Comparison of ENCODE assay signal across 9 mouse cellular contexts in genomic region chr4:130794771-130795170, GRCm38 (mm10). TPM values are rescaled to one million over a fixed set of nuclear protein-coding genes. Genes with fewer than 3 reads are reported as not detected.
DNase-seq lines count a peak whose midpoint lies in the region; ATAC-seq and TF ChIP-seq lines count a peak whose summit lies in the region.
"Had no signal": no experiment of that assay in that cellular context is flagged by ENCODE, and none has a peak within 500 bp of the region (broad histone marks: within the 10 kb centered on the region; RNA-seq: fewer than 3 reads in every experiment).

No protein-coding gene starts in this region.

- no peaks in the 10 kb centered on the region for H3K27me3 ChIP-seq in forebrain, embryonic 15.5 days
- H3K27me3 ChIP-seq in hindbrain, embryonic 16.5 days (replicated peaks; ENCODE audit: control insufficient read depth, insufficient read depth, low read length) = no peaks in the 10 kb centered on the region
- H3K27me3 ChIP-seq in neural tube, embryonic 14.5 days (ENCODE audit: control insufficient read depth, insufficient read depth, low read length) = no peaks in the 10 kb centered on the region

- no peak for DNase-seq in left cerebral cortex, adult 2 months (ENCODE audit: extremely low spot score in 1 of 2, low spot score in 2 of 2)
- DNase-seq in left cerebral cortex, postnatal 36 days (ENCODE audit: low spot score in 2 of 2) = no peak
- DNase-seq in embryo, embryonic 9.5 days (ENCODE audit: extremely low spot score) = no peak
- DNase-seq in kidney, adult 9 months = no peak
- DNase-seq: adrenal gland, postnatal 10 days; cerebellum, postnatal 36 days had no signal

- peak overlapping the region; percentile 38 for H3K4me2 ChIP-seq in forebrain, embryonic 15.5 days (replicated peaks)
- peak overlapping the region; percentile 74 for H3K4me2 ChIP-seq in hindbrain, embryonic 16.5 days (ENCODE audit: low read length)
- H3K4me2 ChIP-seq in neural tube, embryonic 14.5 days (ENCODE audit: low read depth, low read length) = peak overlapping the region; percentile 50

- ATAC-seq in forebrain, embryonic 15.5 days (replicated peaks) = no peak
- no peak for ATAC-seq in hindbrain, embryonic 16.5 days
- no peak for ATAC-seq in neural tube, embryonic 14.5 days (ENCODE audit: low read depth)

- 54% methylated on average over 4 of the region's 4 CpGs for WGBS in forebrain, embryonic 15.5 days
- WGBS in hindbrain, embryonic 16.5 days = 58% methylated on average over 4 of the region's 4 CpGs
- WGBS in neural tube, embryonic 14.5 days = 45% methylated on average over 4 of the region's 4 CpGs

- peak overlapping the region; percentile 35 for H3K4me3 ChIP-seq in left cerebral cortex, adult 2 months
- peak overlapping the region; percentile 25 for H3K4me3 ChIP-seq in forebrain, embryonic 15.5 days
- H3K4me3 ChIP-seq in hindbrain, embryonic 16.5 days (ENCODE audit: low read length) = peak overlapping the region; percentile 39
- H3K4me3 ChIP-seq in neural tube, embryonic 14.5 days (ENCODE audit: low read depth, low read length) = peak overlapping the region; percentile 23

- H3K9me3 ChIP-seq in forebrain, embryonic 15.5 days = no peaks in the 10 kb centered on the region
- H3K9me3 ChIP-seq in hindbrain, embryonic 16.5 days (ENCODE audit: control insufficient read depth, low read length) = no peaks in the 10 kb centered on the region
- H3K9me3 ChIP-seq in neural tube, embryonic 14.5 days (ENCODE audit: control insufficient read depth, low read length) = no peaks in the 10 kb centered on the region

- peak overlapping the region; percentile 14; the same call in 1 of the 2 replicates for H3K9ac ChIP-seq in forebrain, embryonic 15.5 days (replicated peaks)
- H3K9ac ChIP-seq in hindbrain, embryonic 16.5 days (ENCODE audit: low read depth, low read length) = peak overlapping the region; percentile 45
- H3K9ac ChIP-seq in neural tube, embryonic 14.5 days (replicated peaks; ENCODE audit: low read depth, low read length) = 0 out of 2 replicates have a peak overlapping the region, but pooled peaks have one; percentile 18

- no peak for TF ChIP-seq CTCF in left cerebral cortex, adult 2 months (IDR thresholded peaks at IDR 0.05)

- intact Hi-C loops in left cerebral cortex, adult 2 months (cut with DNase I) = loop anchor here (5.0 kb wide), 1 partner anchor 1048 kb away; the partner anchor contains the start of gene Mecr
- intact Hi-C loops in left cerebral cortex, postnatal 36 days (cut with DNase I) = no loop called here

- H3K4me1 ChIP-seq in forebrain, embryonic 15.5 days = peaks cover 64% of the 10 kb centered on the region
- H3K4me1 ChIP-seq in hindbrain, embryonic 16.5 days (ENCODE audit: control insufficient read depth, insufficient read depth, low read depth, low read length) = peaks cover 50% of the 10 kb centered on the region
- peaks cover 49% of the 10 kb centered on the region for H3K4me1 ChIP-seq in neural tube, embryonic 14.5 days (ENCODE audit: control insufficient read depth, insufficient read depth, low read length)

- no peaks in the 10 kb centered on the region for H3K36me3 ChIP-seq in forebrain, embryonic 15.5 days
- H3K36me3 ChIP-seq in hindbrain, embryonic 16.5 days (ENCODE audit: control insufficient read depth, insufficient read depth, low read length) = no peaks in the 10 kb centered on the region
- H3K36me3 ChIP-seq in neural tube, embryonic 14.5 days (ENCODE audit: control insufficient read depth, insufficient read depth, low read length) = no peaks in the 10 kb centered on the region

- H3K27ac ChIP-seq in left cerebral cortex, adult 2 months = no peak overlapping the region
- no peak overlapping the region for H3K27ac ChIP-seq in forebrain, embryonic 15.5 days (replicated peaks)
- no peak overlapping the region for H3K27ac ChIP-seq in hindbrain, embryonic 16.5 days (ENCODE audit: low read depth, low read length)
- H3K27ac ChIP-seq in neural tube, embryonic 14.5 days (ENCODE audit: low read depth, low read length) = no peak overlapping the region

RNA-seq across cellular contexts. Expression of gene Sdc3, which starts 2.4 kb away (rescaled TPM):
- total RNA-seq in left cerebral cortex, adult 2 months (2021) = 100 to 1,000 TPM; 136 to 167 TPM
- total RNA-seq in left cerebral cortex, postnatal 36 days (2021) = 100 to 1,000 TPM; 156 to 161 TPM
- 84.9 and 85.7 TPM in 2 replicates for polyA plus RNA-seq in forebrain, embryonic 15.5 days (2015; fragmentation: Nextera tagmentation; extraction: Ambion mirVana)
- 151 and 187 TPM in 2 replicates for polyA plus RNA-seq in hindbrain, embryonic 16.5 days (2015; fragmentation: Nextera tagmentation; extraction: Ambion mirVana)
- 83.2 and 83.4 TPM in 2 replicates for polyA plus RNA-seq in neural tube, embryonic 14.5 days (2014; fragmentation: Nextera tagmentation; extraction: Ambion mirVana)
